Mouse (Mus musculus) embryonic facial prominence, embryonic 12.5 days (tissue): ENCODE results near the gene Bbof1. TPM values are rescaled to one million over a fixed set of nuclear protein-coding genes. Genes with fewer than 3 reads are reported as not detected.

ENCODE experiments used
- ATAC-seq: fragments of 200-750 bp; cut with Nextera tagmentation; 2 replicates; pipeline ENCODE4 v1.8.0; 2017; ENCODE audit not compliant: insufficient number of reproducible peaks, insufficient read depth, low FRiP score, low TSS enrichment
- H3K27ac ChIP-seq: fragments of 300-500 bp; sonication (generic); 2 replicates; pipeline ENCODE4 v1.5.1; 2016; ENCODE audit warnings: mild to moderate bottlenecking
- H3K27me3 ChIP-seq: fragments of 300-500 bp; sonication (generic); 2 replicates; pipeline ENCODE4 v1.6.1; 2016; ENCODE audit warnings: mild to moderate bottlenecking, moderate library complexity
- H3K36me3 ChIP-seq: fragments of 300-500 bp; sonication (generic); 2 replicates; pipeline ENCODE4 v1.6.1; 2016; ENCODE audit warnings: mild to moderate bottlenecking
- H3K4me1 ChIP-seq: fragments of 300-500 bp; sonication (generic); 2 replicates; pipeline ENCODE4 v1.6.1; 2016
- H3K4me2 ChIP-seq: fragments of 300-500 bp; sonication (generic); replicated peaks from 2 replicates; pipeline ENCODE4 v1.6.1; 2016; ENCODE audit warnings: mild to moderate bottlenecking, moderate library complexity
- H3K4me3 ChIP-seq: fragments of 300-500 bp; sonication (generic); 2 replicates; pipeline ENCODE4 v1.5.1; 2016; ENCODE audit warnings: mild to moderate bottlenecking
- H3K9ac ChIP-seq: fragments of 300-500 bp; sonication (generic); 2 replicates; pipeline ENCODE4 v1.6.1; 2016; ENCODE audit warnings: mild to moderate bottlenecking, moderate library complexity
- H3K9me3 ChIP-seq: fragments of 300-500 bp; sonication (generic); 2 replicates; pipeline ENCODE4 v1.6.1; 2016; ENCODE audit warnings: mild to moderate bottlenecking, moderate library complexity
- WGBS: fragments of 180-500 bp; shearing (Covaris S2); methylation state at CpG from one replicate; pipeline ENCODE4 v1.1.7; 2016; 5-methylcytosine and 5-hydroxymethylcytosine counted together
- polyA plus RNA-seq: library from polyadenylated mRNA; unstranded; fragments of >200 nt; fragmentation: Nextera tagmentation; extraction: Ambion mirVana; gene quantifications from 2 replicates; pipeline ENCODE4 v1.2.1, GENCODE M21; 2016

The Bbof1 gene
- polyA plus RNA-seq, 1 experiment from 2014 or later, result 2.3 TPM

DNA sequence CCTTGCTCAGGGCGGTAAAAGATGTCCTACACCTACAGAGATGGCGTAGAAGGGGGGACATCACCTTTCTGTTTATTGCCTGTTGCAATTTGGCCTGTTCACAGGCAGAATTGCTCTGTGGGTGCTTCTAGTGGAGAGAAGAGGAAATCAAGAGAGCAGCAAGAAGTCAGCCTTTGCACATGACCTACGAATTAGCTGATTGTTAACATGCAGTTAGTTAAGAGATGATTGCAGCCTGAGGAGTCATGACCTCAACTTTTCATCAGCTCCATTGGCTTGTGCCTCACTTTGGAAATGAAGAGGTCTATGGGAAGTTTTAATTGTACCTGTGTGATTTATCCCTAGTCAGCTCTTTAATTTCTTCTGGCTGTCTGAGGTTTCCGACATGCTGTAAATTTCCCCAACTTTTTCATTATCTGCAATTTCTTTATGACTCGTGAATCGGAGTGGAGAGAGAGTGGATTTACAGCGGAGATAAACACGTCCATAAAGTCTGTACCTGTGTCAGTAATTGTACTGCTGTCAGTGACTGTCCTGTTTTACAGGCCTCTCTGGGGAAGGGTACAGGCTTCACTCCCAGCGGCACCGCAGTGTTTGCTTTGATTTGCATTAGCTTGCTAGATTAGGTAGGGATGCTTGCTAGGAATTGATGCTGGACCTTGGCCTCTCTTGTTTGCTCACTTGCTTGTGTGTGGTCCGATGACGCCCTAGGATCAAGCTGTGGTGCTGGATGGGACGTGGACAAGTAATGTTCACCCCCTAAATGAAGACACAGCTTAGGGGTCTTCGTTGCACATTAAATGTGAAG lies 74.1 kb downstream of the Bbof1 start:
- WGBS, result 88% methylated on average over 14 of the region's 14 CpGs
- Histone ChIP-seq H3K4me3 (no peak overlapping the region), H3K27me3 (no peaks in the 10 kb centered on the region), H3K9me3 (no peaks in the 10 kb centered on the region), H3K9ac (no peak overlapping the region), H3K4me2 (no peak overlapping the region), H3K4me1 (no peaks in the 10 kb centered on the region), H3K36me3 (peaks cover 6% of the 10 kb centered on the region; the same call in 1 of the 2 replicates), H3K27ac (no peak overlapping the region)
- no peak for ATAC-seq

GRCm38 (mm10) chr12:84487324-84488056 lies 78.6 kb downstream of the Bbof1 start:
- 44% methylated on average over 8 of the region's 8 CpGs for WGBS
- no peak for ATAC-seq
- no peak overlapping the region for H3K27ac ChIP-seq
- no peaks in the 10 kb centered on the region for H3K4me1 ChIP-seq
- no peaks in the 10 kb centered on the region for H3K27me3 ChIP-seq
- 0 out of 2 replicates have a peak, but pooled peaks cover 3% of the 10 kb centered on the region for H3K36me3 ChIP-seq
- no peak overlapping the region for H3K4me3 ChIP-seq
- no peaks in the 10 kb centered on the region for H3K9me3 ChIP-seq
- no peak overlapping the region for H3K4me2 ChIP-seq
- H3K9ac ChIP-seq, result no peak overlapping the region

Other genes starting within 250 kb of the Bbof1 start
- gene Elmsan1, start 190.2 kb upstream of the Bbof1 start, polyA plus RNA-seq, result 7.9 and 9.0 TPM in 2 replicates
- gene Ptgr2, start 123.8 kb upstream of the Bbof1 start, polyA plus RNA-seq, result 12.5 and 13.0 TPM in 2 replicates
- 97.4 and 100 TPM in 2 replicates for gene Zfp410, start 92.2 kb upstream of the Bbof1 start, polyA plus RNA-seq
- gene Coq6, start 47.4 kb upstream of the Bbof1 start, polyA plus RNA-seq, result 44.0 and 45.3 TPM in 2 replicates
- 5.5 and 5.8 TPM in 2 replicates for gene Fam161b, start 47.2 kb upstream of the Bbof1 start, polyA plus RNA-seq
- gene Entpd5, start within 50 bp of the Bbof1 start, polyA plus RNA-seq, result 10.4 and 11.4 TPM in 2 replicates
- 29.4 and 31.2 TPM in 2 replicates for gene Rnf113a2, start 8.1 kb downstream of the Bbof1 start, polyA plus RNA-seq
- 32.1 and 35.2 TPM in 2 replicates for gene Aldh6a1, start 41.9 kb downstream of the Bbof1 start, polyA plus RNA-seq
- 29.8 and 30.9 TPM in 2 replicates for gene Lin52, start 42.4 kb downstream of the Bbof1 start, polyA plus RNA-seq
- gene Vsx2, start 160.7 kb downstream of the Bbof1 start, polyA plus RNA-seq, result 6.6 and 8.4 TPM in 2 replicates
- 15.8 and 16.0 TPM in 2 replicates for gene Abcd4, start 208.3 kb downstream of the Bbof1 start, polyA plus RNA-seq
- not detected in 2 replicates for gene Vrtn, start 231.9 kb downstream of the Bbof1 start, polyA plus RNA-seq